Mouse (Mus musculus): ENCODE results near the gene Gm7714. TPM values are rescaled to one million over a fixed set of nuclear protein-coding genes. Genes with fewer than 3 reads are reported as not detected.
"Not testable (repeated sequence)": the region's sequence is repeated elsewhere in the genome, so short reads cannot be mapped to it uniquely, and the experiment has no call there.

Gene Gm7714
- polyA plus RNA-seq (2011; ENCODE audit: insufficient read depth, insufficient read length, low replicate concordance, missing spikeins), result not detected in 2 replicates

- TF ChIP-seq POLR2A (IDR thresholded peaks at IDR 0.05; ENCODE audit: borderline replicate concordance, control insufficient read depth, low read depth, low read length) (no peak), CTCF (IDR thresholded peaks at IDR 0.05; ENCODE audit: control insufficient read depth, insufficient read depth, low read length) (no peak)
- Histone ChIP-seq H3K27ac (ENCODE audit: control insufficient read depth, insufficient read depth, low read depth, low read length, poor library complexity) (no peak within 1 kb of the TSS), H3K4me1 (ENCODE audit: control insufficient read depth, insufficient read depth, low read length) (no peaks in the 10 kb centered on the region), H3K4me3 (replicated peaks; ENCODE audit: control insufficient read depth, low read depth, low read length) (no peak within 1 kb of the TSS)
- 61% methylated on average over 1 of the region's 1 CpGs for WGBS
Measured at GRCm38 (mm10) chr5:88268619-88269018, at the start of gene Gm7714. Gm7714 (plus strand) TSS chr5:88268919.

- H3K27ac ChIP-seq (ENCODE audit: control insufficient read depth, insufficient read depth, low read depth, low read length, poor library complexity), result no peak overlapping the region
- WGBS, result 69% methylated on average over 1 of the region's 1 CpGs
- no peak for TF ChIP-seq CTCF (IDR thresholded peaks at IDR 0.05; ENCODE audit: control insufficient read depth, insufficient read depth, low read length)
- TF ChIP-seq POLR2A (IDR thresholded peaks at IDR 0.05; ENCODE audit: borderline replicate concordance, control insufficient read depth, low read depth, low read length), result no peak
Measured at GRCm38 (mm10) chr5:88256475-88256874, 12.2 kb upstream of the Gm7714 start.

GRCm38 (mm10) chr5:88311307-88311706 is 42.6 kb downstream of the Gm7714 start:
- 60% methylated on average over 3 of the region's 3 CpGs for WGBS
- H3K4me3 ChIP-seq (replicated peaks; ENCODE audit: control insufficient read depth, low read depth, low read length); H3K27ac ChIP-seq (ENCODE audit: control insufficient read depth, insufficient read depth, low read depth, low read length, poor library complexity); H3K4me1 ChIP-seq (ENCODE audit: control insufficient read depth, insufficient read depth, low read length): not testable (repeated sequence)

More at GRCm38 (mm10) chr5:88256475-88256874, 12.2 kb upstream of the Gm7714 start:
- no peak overlapping the region for H3K4me3 ChIP-seq (replicated peaks; ENCODE audit: control insufficient read depth, low read depth, low read length)
- H3K4me1 ChIP-seq (ENCODE audit: control insufficient read depth, insufficient read depth, low read length), result no peaks in the 10 kb centered on the region

GRCm38 (mm10) chr5:88317012-88317411 is 48.3 kb downstream of the Gm7714 start, which contains the start of gene Prol1:
Prol1 (plus strand) TSS chr5:88317312.
- H3K4me1 ChIP-seq (ENCODE audit: control insufficient read depth, insufficient read depth, low read length), result no peaks in the 10 kb centered on the region
- H3K27ac ChIP-seq (ENCODE audit: control insufficient read depth, insufficient read depth, low read depth, low read length, poor library complexity), result no peak within 1 kb of the TSS
- TF ChIP-seq CTCF (IDR thresholded peaks at IDR 0.05; ENCODE audit: control insufficient read depth, insufficient read depth, low read length), result no peak
- TF ChIP-seq POLR2A (IDR thresholded peaks at IDR 0.05; ENCODE audit: borderline replicate concordance, control insufficient read depth, low read depth, low read length), result no peak
- H3K4me3 ChIP-seq (replicated peaks; ENCODE audit: control insufficient read depth, low read depth, low read length), result no peak within 1 kb of the TSS
- WGBS, result 91% methylated on average over 1 of the region's 1 CpGs

Other genes starting within 250 kb of the Gm7714 start
- gene Smr2, start 182.4 kb upstream of the Gm7714 start, polyA plus RNA-seq (2011; ENCODE audit: insufficient read depth, insufficient read length, low replicate concordance, missing spikeins), result not detected in 2 replicates
- gene Gm11116, start 157.4 kb upstream of the Gm7714 start, polyA plus RNA-seq (2011; ENCODE audit: insufficient read depth, insufficient read length, low replicate concordance, missing spikeins), result not detected in 2 replicates
- gene Gm11115, start 114.8 kb upstream of the Gm7714 start, polyA plus RNA-seq (2011; ENCODE audit: insufficient read depth, insufficient read length, low replicate concordance, missing spikeins), result not detected in 2 replicates
- gene Prol1, start 48.4 kb downstream of the Gm7714 start, polyA plus RNA-seq (2011; ENCODE audit: insufficient read depth, insufficient read length, low replicate concordance, missing spikeins), result not detected in 2 replicates
- not detected in 2 replicates for gene Amtn, start 107.2 kb downstream of the Gm7714 start, polyA plus RNA-seq (2011; ENCODE audit: insufficient read depth, insufficient read length, low replicate concordance, missing spikeins)
- not detected in 2 replicates for gene Ambn, start 187.1 kb downstream of the Gm7714 start, polyA plus RNA-seq (2011; ENCODE audit: insufficient read depth, insufficient read length, low replicate concordance, missing spikeins)
- gene Enam, start 219.1 kb downstream of the Gm7714 start, polyA plus RNA-seq (2011; ENCODE audit: insufficient read depth, insufficient read length, low replicate concordance, missing spikeins), result not detected in 2 replicates

All from bone marrow, adult 2 months (tissue).